Mouse (Mus musculus) adrenal gland, adult (tissue): Measurements from ENCODE around the gene Prm3.
"Not testable (repeated sequence)": the region's sequence is repeated elsewhere in the genome, so short reads cannot be mapped to it uniquely, and the experiment has no call there.

Experiments
- DNase-seq, 2 experiments: peaks; one replicate each; pipeline ENCODE4 v3.0.0; 2022 to 2023; ENCODE audit warnings: low spot score in 1 of 2; ENCODE audit not compliant: inconsistent age in 2 of 2

The Prm3 gene

DNA sequence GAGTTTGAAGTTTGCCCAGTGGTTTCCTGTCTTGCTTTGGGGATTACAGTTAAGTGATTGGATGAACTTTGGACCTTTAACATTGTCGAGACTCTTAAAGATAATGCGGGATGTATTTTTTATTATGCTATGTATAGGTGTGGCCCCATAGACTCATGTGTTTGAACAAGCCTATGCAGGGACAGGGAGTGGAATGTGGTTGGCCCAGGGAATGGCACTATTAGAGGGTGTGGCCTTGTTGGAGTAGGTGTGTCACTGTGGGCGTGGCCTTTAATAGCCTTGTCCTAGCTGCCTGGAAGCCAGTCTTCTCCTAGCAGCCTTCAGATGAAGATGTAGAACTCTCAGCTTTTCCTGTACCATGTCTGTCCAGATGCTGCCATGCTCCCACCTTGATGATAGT lies 11.7 kb upstream of the Prm3 start:
- not testable (repeated sequence) for DNase-seq

- DNase-seq: no peak
These were observed 5.3 kb upstream of the Prm3 start, which contains the start of gene Prm2 for GRCm38 (mm10) chr16:10796034-10796433. TSS of gene Prm2 (minus strand) at chr16:10796134.

DNA sequence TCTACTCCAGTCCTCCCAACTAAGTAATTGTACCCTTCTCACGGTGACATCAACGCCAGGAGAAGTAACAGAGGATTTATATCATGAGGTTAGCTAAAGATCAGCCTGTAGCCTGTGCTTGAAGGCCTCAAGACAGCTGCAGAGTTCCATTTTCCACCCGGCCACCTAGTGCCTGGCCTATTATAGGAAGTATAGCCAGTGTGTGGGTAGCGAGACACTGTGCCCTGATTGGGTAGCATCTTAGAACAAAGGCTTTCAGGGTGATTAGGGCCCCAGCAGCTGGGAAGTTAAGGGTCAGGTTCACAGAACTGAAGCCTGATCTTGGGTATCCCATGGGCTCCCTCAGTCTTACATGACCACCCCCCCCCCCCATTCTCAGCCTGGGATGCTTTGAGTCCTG lies 1.8 kb downstream of the Prm3 start:
- no peak for DNase-seq

DNA sequence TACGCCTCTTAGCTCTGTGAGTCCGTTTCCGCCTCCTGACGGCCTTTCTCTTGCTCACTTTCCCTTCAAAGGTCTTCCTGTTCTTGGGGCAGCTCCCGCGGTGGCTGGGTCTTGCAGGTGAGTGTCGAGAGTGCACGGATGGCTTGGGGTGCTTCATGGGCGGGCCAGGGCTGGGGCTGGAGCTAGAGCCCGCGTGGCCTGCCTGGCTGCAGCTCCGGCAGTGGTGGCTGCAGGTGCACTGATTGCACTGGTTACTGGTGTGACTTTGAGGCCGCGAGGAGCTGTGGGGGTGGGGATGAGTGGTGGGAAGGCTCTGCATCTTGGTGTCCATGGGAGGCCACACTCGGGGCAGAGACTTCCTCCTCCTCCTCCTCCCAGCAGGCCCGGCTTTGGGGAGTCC lies 2.4 kb downstream of the Prm3 start, which contains the start of gene Tnp2:
Gene Tnp2, minus strand, starts transcription at position 390 of the 400 bp plus-strand sequence.
- DNase-seq: no peak

DNA sequence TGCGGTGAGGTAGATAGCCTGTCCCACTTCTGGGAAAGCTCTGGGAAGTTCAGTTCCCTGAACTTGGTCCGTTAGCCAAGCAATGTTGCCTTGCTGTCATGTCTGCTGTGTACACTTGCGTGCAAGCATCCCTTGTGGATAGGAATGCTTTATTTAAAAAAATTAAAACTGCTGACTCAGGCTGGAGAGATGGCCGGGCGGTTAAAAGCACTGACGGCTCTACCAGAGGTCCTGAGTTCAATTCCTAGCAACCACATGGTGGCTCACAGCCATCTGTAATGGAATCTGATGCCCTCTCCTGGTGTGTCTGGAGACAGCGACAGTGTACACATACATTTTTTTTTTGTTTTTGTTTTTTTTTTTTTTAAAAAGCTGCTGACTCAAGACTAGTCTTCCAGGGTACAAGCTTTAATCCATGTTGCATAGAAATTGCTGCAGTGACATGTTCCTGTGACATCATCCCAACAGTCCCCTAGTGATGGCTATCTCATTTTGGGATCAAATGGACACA lies 3.1 kb downstream of the Prm3 start:
- no peak for DNase-seq

DNA sequence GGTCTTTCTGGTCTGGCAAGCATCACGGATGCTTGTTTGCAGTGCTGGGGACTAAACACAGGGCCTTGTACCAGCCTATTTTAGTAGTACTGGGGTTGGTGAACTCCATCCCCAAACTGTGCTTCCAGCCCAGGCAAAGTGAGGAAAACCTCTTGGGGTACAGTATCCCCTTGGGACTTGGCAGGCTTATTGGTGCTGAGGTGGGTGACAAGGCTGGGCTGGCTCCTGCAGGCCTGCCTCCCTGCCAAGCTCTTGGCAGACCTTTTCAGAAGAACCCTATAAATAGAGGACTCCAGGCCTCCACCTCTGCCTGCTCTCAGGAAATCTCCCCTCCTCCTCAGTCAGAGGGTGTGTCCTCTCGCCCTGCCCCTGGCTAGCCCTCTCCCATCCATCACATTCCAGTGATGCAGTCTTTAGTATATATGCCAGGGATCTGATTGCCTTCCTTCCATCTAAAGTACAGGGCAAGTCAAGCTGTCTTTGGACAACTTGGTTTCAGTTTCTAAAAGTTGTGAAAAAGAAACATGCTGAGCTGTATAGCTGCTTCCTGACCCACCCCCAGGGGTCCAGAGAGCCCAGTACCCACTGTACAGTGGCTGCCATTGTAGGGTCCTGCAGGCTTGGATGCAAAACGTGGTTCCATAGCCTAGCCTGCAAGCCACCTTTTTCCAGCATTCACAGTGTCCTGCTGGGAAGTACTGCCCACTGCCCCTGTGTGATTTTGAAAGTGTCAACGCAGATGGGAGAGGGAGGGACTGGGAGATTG lies 3.7 kb downstream of the Prm3 start:
- DNase-seq: peak in 1 of 2 experiments; percentile 52

DNA sequence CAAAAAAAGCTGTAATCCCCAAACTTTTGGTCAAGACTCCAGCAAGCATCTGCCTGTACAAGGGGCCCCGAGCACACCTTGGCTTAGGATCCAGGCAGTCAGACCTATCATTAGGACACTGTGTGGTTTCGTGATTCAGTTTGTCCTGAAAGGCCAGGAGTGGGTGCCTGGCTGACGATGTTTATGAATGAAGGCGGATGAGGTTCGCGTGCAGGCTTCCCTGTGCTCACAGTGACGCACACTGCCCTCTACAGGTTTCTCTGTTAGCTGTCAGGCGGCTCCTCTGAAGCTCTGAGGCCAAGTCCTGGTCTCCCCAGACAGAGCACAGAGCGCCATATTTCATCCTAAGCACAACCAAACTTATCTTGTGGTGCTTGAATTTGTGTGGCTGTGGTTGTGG lies 4.4 kb downstream of the Prm3 start:
- peak; percentile 89 to 95 for DNase-seq

GRCm38 (mm10) chr16:10785371-10786231 lies 5.1 kb downstream of the Prm3 start, which contains the start of gene Socs1:
TSS of gene Socs1 (minus strand) at chr16:10785536.
- peak; percentile 93 to 99 for DNase-seq

DNA sequence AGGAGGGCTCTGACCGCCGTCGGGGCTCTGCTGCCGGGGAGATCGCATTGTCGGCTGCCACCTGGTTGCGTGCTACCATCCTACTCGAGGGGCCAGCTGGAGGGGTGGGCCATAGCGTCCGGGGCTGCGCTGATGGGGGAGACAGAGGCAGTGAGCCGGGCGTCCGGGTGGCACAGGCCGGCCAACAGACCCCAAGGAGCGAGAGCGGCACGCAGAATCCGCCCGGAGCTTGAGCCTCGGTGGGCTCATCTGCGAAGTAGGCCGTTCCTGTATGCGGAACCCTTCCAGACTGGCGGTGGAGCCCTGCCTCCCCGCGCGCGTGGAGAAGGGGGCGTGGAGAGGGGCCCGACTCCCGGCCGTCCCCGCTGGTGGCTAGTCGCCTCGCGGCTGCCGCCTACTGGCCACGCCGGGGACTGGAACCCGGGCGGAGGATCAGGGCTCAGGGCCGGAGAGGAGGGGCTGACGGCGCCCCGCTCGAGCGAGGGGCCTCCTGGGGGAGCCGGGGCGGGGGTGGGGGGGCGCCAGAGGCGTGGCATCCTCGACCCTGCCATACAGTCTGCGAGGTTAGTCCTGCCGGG lies 5.8 kb downstream of the Prm3 start:
- DNase-seq: peak; percentile 93 to 98

DNA sequence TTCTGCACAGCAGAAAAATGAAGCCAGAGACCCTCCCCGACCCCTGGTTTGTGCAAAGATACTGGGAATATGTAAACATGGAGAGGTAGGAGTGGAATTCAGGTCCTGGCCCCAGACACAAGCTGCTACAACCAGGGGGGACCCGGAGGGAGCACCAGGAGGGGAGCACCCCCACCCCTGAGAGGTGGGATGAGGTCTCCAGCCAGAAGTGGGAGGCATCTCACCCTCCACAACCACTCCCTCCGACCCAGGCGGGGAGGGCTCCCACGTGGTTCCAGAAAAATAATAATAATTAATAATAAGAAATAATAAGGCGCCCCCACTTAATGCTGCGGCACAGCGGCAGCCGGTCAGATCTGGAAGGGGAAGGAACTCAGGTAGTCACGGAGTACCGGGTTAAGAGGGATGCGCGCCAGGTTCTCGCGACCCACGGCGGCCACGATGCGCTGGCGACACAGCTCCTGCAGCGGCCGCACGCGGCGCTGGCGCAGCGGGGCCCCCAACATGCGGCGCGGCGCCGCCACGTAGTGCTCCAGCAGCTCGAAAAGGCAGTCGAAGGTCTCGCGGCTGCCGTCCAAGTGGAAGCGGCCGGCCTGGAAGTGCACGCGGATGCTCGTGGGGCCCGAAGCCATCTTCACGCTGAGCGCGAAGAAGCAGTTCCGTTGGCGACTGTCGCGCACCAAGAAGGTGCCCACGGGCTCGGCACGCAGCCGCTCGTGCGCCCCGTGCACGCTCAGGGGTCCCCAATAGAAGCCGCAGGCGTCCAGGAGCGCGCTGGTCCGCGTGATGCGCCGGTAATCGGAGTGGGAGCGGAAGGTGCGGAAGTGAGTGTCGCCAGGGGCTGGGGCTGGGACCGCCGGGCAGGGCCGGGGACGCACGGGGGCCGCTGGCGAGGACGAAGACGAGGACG lies 6.6 kb downstream of the Prm3 start:
- DNase-seq: peak; percentile 64 to 85

DNA sequence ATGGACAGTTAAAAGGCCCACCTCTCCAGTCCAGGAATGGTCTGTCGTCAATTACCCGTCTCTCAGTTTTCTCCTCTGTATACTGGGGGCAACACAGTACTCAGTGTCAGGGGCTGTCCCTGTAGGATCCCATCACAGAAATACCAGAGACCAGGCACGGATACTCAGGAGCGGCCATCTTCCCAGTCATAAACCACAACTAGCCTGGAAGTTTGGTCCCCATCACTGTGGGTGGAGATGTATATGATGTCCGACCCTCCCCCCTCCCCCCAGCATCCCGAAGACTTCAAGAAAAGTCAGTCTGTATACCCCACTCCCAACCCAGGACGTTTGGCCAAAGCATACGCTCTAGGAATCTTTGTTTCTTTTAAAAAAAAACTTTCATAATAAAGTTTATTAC lies 7.3 kb downstream of the Prm3 start:
- no peak for DNase-seq

DNA sequence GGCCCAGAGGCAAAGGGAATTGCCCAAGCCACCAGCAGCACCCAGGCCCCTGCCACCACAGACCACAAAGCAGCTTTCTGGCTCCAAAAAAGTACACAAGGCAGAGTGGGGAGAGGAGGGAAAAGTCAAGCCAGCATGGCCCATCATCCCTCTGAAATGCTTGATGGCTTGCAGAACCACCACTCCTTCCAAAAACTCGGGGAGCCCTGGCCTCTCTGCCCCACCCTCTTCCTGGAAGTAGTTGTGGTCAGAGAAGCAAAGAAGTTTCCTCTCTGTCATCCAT lies 7.6 kb downstream of the Prm3 start:
- DNase-seq: no peak

- DNase-seq: peak; percentile 27 to 69
These were observed 8.2 kb downstream of the Prm3 start for GRCm38 (mm10) chr16:10782377-10783151.

DNA sequence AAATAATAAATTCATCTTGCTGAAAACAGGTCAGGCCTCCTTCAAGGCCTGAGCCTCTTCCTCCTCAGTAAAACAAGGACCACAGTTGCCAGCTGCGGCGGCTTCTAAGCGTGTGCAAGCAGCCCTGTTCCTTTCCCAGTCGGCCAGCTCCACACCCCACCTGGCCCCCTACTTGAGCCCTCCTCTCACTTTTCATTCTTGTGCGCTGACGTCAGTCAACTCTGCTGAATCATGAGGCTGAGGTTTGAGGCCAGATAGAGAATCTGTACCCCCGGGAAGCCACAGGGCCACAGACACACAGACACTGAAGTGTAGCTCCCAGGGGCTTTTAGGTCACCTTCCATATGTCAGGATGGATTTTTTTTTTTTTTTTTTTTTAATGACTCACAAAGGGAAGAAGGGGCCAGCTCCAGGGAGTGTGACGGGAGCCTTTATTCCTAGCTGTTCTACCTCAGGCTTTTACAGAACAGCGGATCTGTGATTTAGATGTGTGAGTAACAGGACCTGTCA lies 8.8 kb downstream of the Prm3 start:
- DNase-seq: peak; percentile 63 to 77

GRCm38 (mm10) chr16:10780631-10781120 lies 10.0 kb downstream of the Prm3 start:
- no peak for DNase-seq

- DNase-seq: peak in 1 of 2 experiments; percentile 79
These were observed 13.0 kb downstream of the Prm3 start for GRCm38 (mm10) chr16:10777579-10778160.

DNA sequence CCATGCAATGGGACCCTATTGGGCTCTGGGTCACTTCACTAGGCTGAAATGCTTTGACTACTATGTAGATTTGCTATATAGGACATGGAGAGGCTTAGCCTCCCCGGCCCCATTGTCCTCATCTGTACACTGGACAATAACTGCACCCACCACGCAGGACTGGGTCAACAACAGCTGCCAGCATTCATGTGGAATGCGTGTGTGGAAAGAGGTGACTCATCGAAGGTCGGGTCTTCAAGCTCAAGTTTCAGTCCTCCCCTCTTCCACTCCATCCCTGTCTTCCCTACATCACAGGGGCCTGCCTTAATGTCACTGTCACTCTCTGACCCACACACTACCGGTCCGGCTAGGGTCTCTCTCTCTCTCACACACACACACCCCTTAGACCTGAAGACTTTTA lies 14.4 kb downstream of the Prm3 start:
- DNase-seq: peak; percentile 62 to 87

DNA sequence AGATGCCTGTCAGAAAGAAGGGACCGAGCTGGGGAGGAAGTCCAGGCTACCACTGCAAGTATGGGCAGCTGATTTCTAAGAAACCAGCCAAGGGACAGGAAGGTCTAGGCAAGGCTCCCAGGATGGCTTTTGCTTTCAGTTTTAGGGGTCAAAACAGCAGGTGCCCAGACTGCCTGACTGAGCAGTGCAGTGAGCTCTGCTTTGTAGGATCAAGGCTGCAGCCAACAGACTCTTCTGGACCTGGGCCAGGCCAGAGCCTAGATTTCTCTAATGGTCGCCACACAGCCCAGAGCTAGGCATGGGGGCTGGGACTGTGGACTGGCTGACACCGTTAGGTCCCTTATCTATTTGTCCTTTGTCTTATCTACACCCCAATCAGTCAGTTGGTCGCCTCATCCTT lies 16.0 kb downstream of the Prm3 start:
- peak in 1 of 2 experiments; percentile 75 for DNase-seq

DNA sequence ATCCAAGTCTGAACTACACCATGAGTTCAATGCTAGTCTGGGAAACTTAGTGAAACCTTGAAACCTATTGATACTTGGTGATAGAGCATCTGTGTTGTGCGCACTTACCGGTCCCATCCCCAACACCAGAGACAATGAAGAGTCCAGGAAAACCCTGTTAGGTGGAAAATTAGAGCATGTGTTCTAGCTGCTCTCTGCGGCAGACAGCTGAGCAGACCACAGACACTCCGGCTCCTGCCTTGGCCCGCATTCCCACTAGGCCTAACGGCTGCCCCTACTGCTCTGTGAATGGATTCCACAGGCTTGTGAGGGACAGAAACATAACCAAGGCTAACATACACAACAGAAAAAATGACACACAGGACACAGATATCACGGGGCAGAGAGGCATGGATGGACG lies 17.2 kb downstream of the Prm3 start:
- no peak for DNase-seq
